Mouse (Mus musculus): ENCODE results near the gene Edrf1. TPM values are rescaled to one million over a fixed set of nuclear protein-coding genes. Genes with fewer than 3 reads are reported as not detected.

The Edrf1 gene
- polyA plus RNA-seq, 1 experiment from 2014 or later, result 14.3 TPM

- Histone ChIP-seq H3K4me3 (replicated peaks; ENCODE audit: low read depth, low read length) (peak overlapping the region; percentile 94), H3K27ac (peak overlapping the region; percentile 95), H3K4me2 (ENCODE audit: low read length) (peak overlapping the region; percentile 83), H3K36me3 (ENCODE audit: insufficient read depth, low read length) (peaks cover 21% of the 10 kb centered on the region), H3K27me3 (ENCODE audit: insufficient read depth, low read length) (no peaks in the 10 kb centered on the region), H3K9ac (ENCODE audit: low read depth, low read length) (peak overlapping the region; percentile 96), H3K9me3 (replicated peaks; ENCODE audit: low read length) (no peaks in the 10 kb centered on the region), H3K4me1 (replicated peaks; ENCODE audit: insufficient read depth, low read length) (no peaks in the 10 kb centered on the region)
- DNase-seq (ENCODE audit: low spot score) (peak; percentile 56), ATAC-seq (replicated peaks; ENCODE audit: low FRiP score, low read depth) (peak; percentile 40; the same call in 1 of the 2 replicates)
- WGBS, result 5% methylated on average over 13 of the region's 13 CpGs
- TF ChIP-seq CTCF (IDR thresholded peaks at IDR 0.05; ENCODE audit: low read depth), result no peak
These were observed 963 bp downstream of the Edrf1 start for GRCm38 (mm10) chr7:133638306-133638705.

GRCm38 (mm10) chr7:133638821-133639220, 1.5 kb downstream of the Edrf1 start:
- peak overlapping the region; percentile 96; the same call in 1 of the 2 replicates for H3K9ac ChIP-seq (ENCODE audit: low read depth, low read length)
- H3K9me3 ChIP-seq (replicated peaks; ENCODE audit: low read length), result no peaks in the 10 kb centered on the region
- 69% methylated on average over 13 of the region's 13 CpGs for WGBS
- no peak for TF ChIP-seq CTCF (IDR thresholded peaks at IDR 0.05; ENCODE audit: low read depth)
- peak overlapping the region; percentile 94; the same call in 1 of the 2 replicates for H3K4me3 ChIP-seq (replicated peaks; ENCODE audit: low read depth, low read length)
- H3K4me1 ChIP-seq (replicated peaks; ENCODE audit: insufficient read depth, low read length), result no peaks in the 10 kb centered on the region
- no peak overlapping the region for H3K27ac ChIP-seq
- ATAC-seq (replicated peaks; ENCODE audit: low FRiP score, low read depth) (no peak), DNase-seq (ENCODE audit: low spot score) (no peak)
- peak overlapping the region; percentile 83 for H3K4me2 ChIP-seq (ENCODE audit: low read length)
- peaks cover 24% of the 10 kb centered on the region for H3K36me3 ChIP-seq (ENCODE audit: insufficient read depth, low read length)
- no peaks in the 10 kb centered on the region for H3K27me3 ChIP-seq (ENCODE audit: insufficient read depth, low read length)

GRCm38 (mm10) chr7:133645716-133646115, 8.4 kb downstream of the Edrf1 start:
- no peaks in the 10 kb centered on the region for H3K4me1 ChIP-seq (replicated peaks; ENCODE audit: insufficient read depth, low read length)
- H3K9ac ChIP-seq (ENCODE audit: low read depth, low read length), result no peak overlapping the region
- H3K4me2 ChIP-seq (ENCODE audit: low read length), result no peak overlapping the region
- no peak overlapping the region for H3K4me3 ChIP-seq (replicated peaks; ENCODE audit: low read depth, low read length)
- no peak for TF ChIP-seq CTCF (IDR thresholded peaks at IDR 0.05; ENCODE audit: low read depth)
- H3K27me3 ChIP-seq (ENCODE audit: insufficient read depth, low read length), result no peaks in the 10 kb centered on the region
- ATAC-seq (replicated peaks; ENCODE audit: low FRiP score, low read depth), result no peak
- H3K36me3 ChIP-seq (ENCODE audit: insufficient read depth, low read length), result peaks cover 68% of the 10 kb centered on the region
- 93% methylated on average over 6 of the region's 6 CpGs for WGBS
- no peak overlapping the region for H3K27ac ChIP-seq
- H3K9me3 ChIP-seq (replicated peaks; ENCODE audit: low read length), result no peaks in the 10 kb centered on the region
- no peak for DNase-seq (ENCODE audit: low spot score)

DNA sequence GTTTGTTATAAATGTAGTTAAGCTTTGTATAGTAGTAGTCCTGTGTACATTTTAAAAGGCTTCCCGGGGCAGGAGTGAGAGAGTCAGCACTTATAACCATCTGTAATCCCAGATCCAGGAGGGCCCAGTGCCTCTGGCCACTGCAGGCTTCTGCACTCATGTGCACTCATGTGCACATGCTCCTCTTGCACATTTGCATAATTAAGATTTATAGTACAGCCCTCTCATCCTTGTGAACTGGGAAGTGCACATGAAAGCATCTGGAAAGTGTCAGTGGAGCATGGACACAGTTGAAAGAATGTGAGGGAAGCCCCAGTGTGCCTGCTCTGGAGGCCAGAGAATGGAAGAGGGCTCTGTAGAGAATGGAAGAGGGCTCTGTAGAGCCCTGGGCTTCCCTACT, 25.1 kb downstream of the Edrf1 start:
- no peak overlapping the region for H3K4me3 ChIP-seq (replicated peaks; ENCODE audit: low read depth, low read length)
- no peak overlapping the region for H3K4me2 ChIP-seq (ENCODE audit: low read length)
- H3K27ac ChIP-seq, result no peak overlapping the region
- ATAC-seq (replicated peaks; ENCODE audit: low FRiP score, low read depth) (no peak), DNase-seq (ENCODE audit: low spot score) (peak; percentile 19)
- no peak for TF ChIP-seq CTCF (IDR thresholded peaks at IDR 0.05; ENCODE audit: low read depth)
- peaks cover 74% of the 10 kb centered on the region for H3K36me3 ChIP-seq (ENCODE audit: insufficient read depth, low read length)
- no peaks in the 10 kb centered on the region for H3K4me1 ChIP-seq (replicated peaks; ENCODE audit: insufficient read depth, low read length)
- H3K9me3 ChIP-seq (replicated peaks; ENCODE audit: low read length), result no peaks in the 10 kb centered on the region
- no peak overlapping the region for H3K9ac ChIP-seq (ENCODE audit: low read depth, low read length)
- WGBS, result 68% methylated on average over 1 of the region's 1 CpGs
- no peaks in the 10 kb centered on the region for H3K27me3 ChIP-seq (ENCODE audit: insufficient read depth, low read length)

- peak; percentile 62 for TF ChIP-seq CTCF (IDR thresholded peaks at IDR 0.05; ENCODE audit: low read depth)
- Histone ChIP-seq H3K36me3 (ENCODE audit: insufficient read depth, low read length) (peaks cover 64% of the 10 kb centered on the region), H3K4me2 (ENCODE audit: low read length) (no peak overlapping the region), H3K4me1 (replicated peaks; ENCODE audit: insufficient read depth, low read length) (no peaks in the 10 kb centered on the region), H3K4me3 (replicated peaks; ENCODE audit: low read depth, low read length) (no peak overlapping the region), H3K27ac (no peak overlapping the region), H3K9me3 (replicated peaks; ENCODE audit: low read length) (no peaks in the 10 kb centered on the region), H3K9ac (ENCODE audit: low read depth, low read length) (no peak overlapping the region), H3K27me3 (ENCODE audit: insufficient read depth, low read length) (no peaks in the 10 kb centered on the region)
- WGBS, result 100% methylated on average over 1 of the region's 1 CpGs
- ATAC-seq (replicated peaks; ENCODE audit: low FRiP score, low read depth), result no peak
- DNase-seq (ENCODE audit: low spot score), result peak; percentile 18
These were observed 31.7 kb downstream of the Edrf1 start for GRCm38 (mm10) chr7:133669071-133669470.

GRCm38 (mm10) chr7:133669946-133670345, 32.6 kb downstream of the Edrf1 start:
- H3K9ac ChIP-seq (ENCODE audit: low read depth, low read length), result no peak overlapping the region
- peaks cover 58% of the 10 kb centered on the region for H3K36me3 ChIP-seq (ENCODE audit: insufficient read depth, low read length)
- TF ChIP-seq CTCF (IDR thresholded peaks at IDR 0.05; ENCODE audit: low read depth), result no peak
- no peak overlapping the region for H3K27ac ChIP-seq
- no peak for ATAC-seq (replicated peaks; ENCODE audit: low FRiP score, low read depth)
- 86% methylated on average over 9 of the region's 9 CpGs for WGBS
- no peak for DNase-seq (ENCODE audit: low spot score)
- H3K27me3 ChIP-seq (ENCODE audit: insufficient read depth, low read length), result no peaks in the 10 kb centered on the region
- no peaks in the 10 kb centered on the region for H3K4me1 ChIP-seq (replicated peaks; ENCODE audit: insufficient read depth, low read length)
- H3K4me2 ChIP-seq (ENCODE audit: low read length), result no peak overlapping the region
- H3K4me3 ChIP-seq (replicated peaks; ENCODE audit: low read depth, low read length), result no peak overlapping the region
- H3K9me3 ChIP-seq (replicated peaks; ENCODE audit: low read length), result no peaks in the 10 kb centered on the region

DNA sequence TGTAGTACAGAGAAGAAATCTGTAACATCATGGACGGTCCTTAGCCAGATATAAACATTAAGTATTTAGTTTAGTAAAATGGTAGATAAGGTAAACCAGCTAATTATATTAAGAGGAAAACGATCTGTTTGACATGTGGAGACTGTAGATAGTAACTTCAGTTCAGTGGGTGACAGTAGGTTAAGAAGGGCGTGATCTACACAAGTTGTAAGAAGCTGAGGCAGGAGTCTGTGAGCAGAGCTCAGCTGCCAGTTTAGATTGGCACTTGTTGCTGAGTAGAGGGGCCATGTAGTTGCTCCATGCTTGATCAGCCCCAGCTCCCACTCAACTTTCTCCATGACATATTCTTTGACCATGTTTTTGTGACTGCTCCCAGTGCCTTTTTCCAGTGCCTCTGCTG, 33.5 kb downstream of the Edrf1 start:
- Histone ChIP-seq H3K27ac (no peak overlapping the region), H3K4me2 (ENCODE audit: low read length) (no peak overlapping the region), H3K4me3 (replicated peaks; ENCODE audit: low read depth, low read length) (no peak overlapping the region), H3K4me1 (replicated peaks; ENCODE audit: insufficient read depth, low read length) (no peaks in the 10 kb centered on the region), H3K9me3 (replicated peaks; ENCODE audit: low read length) (no peaks in the 10 kb centered on the region), H3K9ac (ENCODE audit: low read depth, low read length) (no peak overlapping the region), H3K27me3 (ENCODE audit: insufficient read depth, low read length) (no peaks in the 10 kb centered on the region), H3K36me3 (ENCODE audit: insufficient read depth, low read length) (peaks cover 49% of the 10 kb centered on the region)
- no peak for TF ChIP-seq CTCF (IDR thresholded peaks at IDR 0.05; ENCODE audit: low read depth)
- ATAC-seq (replicated peaks; ENCODE audit: low FRiP score, low read depth), result no peak
- WGBS, result 89% methylated on average over 3 of the region's 3 CpGs
- no peak for DNase-seq (ENCODE audit: low spot score)
